Mouse (Mus musculus) liver, embryonic 14.5 days (tissue): Measurements from ENCODE around the gene Inhba.

ENCODE experiments used
- CTCF ChIP-seq: IDR thresholded peaks from 2 replicates; pipeline ENCODE4 v1.5.1; 2016; ENCODE audit warnings: antibody characterized with exemption, low read depth, control low read depth
- EP300 ChIP-seq: IDR thresholded peaks from 2 replicates; pipeline ENCODE4 v1.6.1; 2016; ENCODE audit warnings: antibody characterized with exemption, low read depth

DNA sequence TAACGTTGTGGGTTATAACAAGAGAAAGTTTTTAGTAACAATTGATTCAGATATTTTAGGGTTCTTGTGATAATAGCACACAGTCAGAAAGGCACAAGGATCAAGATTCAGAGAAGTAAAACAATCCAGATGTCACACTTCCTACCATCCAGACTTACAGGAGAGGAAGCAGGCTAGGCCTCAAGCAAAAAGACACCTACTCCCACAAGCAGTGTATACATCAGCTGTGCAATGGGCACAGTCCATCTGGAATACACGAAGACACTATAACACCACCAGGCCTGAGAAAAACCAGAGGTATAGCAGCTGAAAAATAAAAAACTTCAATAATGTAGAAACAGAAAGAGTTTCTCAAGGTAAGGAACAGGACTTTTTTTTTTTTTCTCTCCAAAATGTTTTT is 16.3 kb upstream of the Inhba start:
- TF ChIP-seq CTCF (no peak), EP300 (no peak)
